Mouse (Mus musculus): ENCODE results near the gene Pecam1. TPM values are rescaled to one million over a fixed set of nuclear protein-coding genes. Genes with fewer than 3 reads are reported as not detected.
"Not testable (repeated sequence)": the region's sequence is repeated elsewhere in the genome, so short reads cannot be mapped to it uniquely, and the experiment has no call there.

Gene Pecam1
- polyA plus RNA-seq, 1 experiment from 2014 or later, result 52.0 TPM

DNA sequence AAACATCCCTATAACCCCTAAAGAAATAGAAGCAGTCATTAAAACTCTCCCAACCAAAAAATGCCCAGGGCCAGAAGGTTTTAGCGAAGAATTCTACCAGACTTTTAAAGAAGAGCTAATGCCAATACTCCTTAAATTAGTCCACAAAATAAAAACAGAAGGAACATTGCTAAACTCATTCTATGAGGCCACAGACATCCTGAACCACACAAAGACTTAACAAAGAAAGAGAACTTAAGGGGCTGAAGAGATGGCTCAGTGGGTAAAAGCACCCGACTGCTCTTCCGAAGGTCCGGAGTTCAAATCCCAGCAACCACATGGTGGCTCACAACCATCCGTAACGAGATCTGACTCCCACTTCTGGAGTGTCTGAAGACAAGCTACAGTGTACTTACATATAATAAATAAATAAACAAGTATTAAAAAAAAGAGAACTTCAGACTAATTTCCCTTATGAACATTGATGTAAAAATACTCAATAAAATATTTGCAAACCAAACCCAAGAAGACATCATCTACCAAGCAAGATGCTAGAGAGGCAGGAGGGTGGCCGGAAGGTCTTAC lies 789 bp downstream of the Pecam1 start:
- not testable (repeated sequence) for H3K27ac ChIP-seq (ENCODE audit: low read depth, low read length); H3K9me3 ChIP-seq (replicated peaks; ENCODE audit: control insufficient read depth, low read length); ATAC-seq (replicated peaks; ENCODE audit: insufficient number of reproducible peaks, low FRiP score, low TSS enrichment); H3K27me3 ChIP-seq (ENCODE audit: control insufficient read depth, insufficient read depth, low read length); H3K4me3 ChIP-seq (ENCODE audit: low read depth, low read length); H3K4me2 ChIP-seq; H3K9ac ChIP-seq (ENCODE audit: low read depth, low read length); H3K4me1 ChIP-seq (ENCODE audit: control insufficient read depth, insufficient read depth, low read length); H3K36me3 ChIP-seq (ENCODE audit: control insufficient read depth, insufficient read depth, low read length)
- WGBS (ENCODE audit: insufficient replicate concordance), result 87% methylated on average over 7 of the region's 7 CpGs

DNA sequence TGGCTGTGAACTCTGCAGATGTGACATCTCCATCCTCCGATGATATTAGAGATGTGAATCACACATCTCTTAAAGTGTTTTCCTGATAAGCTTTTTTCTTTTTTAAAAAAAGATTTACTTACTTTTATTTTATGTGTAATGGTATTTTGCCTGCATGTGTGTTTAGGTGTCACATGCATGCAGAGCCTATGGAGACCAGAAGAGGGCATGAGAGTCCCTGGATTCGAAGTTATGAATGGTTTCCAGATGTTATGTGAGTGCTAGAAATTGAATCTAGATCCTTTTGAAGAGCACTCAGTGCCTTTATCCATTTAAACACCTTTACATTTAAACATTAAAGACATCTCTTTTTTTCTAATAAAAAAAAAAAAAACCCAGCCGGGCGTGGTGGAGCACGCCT lies 5.5 kb downstream of the Pecam1 start:
- no peaks in the 10 kb centered on the region for H3K4me1 ChIP-seq (ENCODE audit: control insufficient read depth, insufficient read depth, low read length)
- no peak overlapping the region for H3K4me3 ChIP-seq (ENCODE audit: low read depth, low read length)
- no peak overlapping the region for H3K27ac ChIP-seq (ENCODE audit: low read depth, low read length)
- no peak overlapping the region for H3K4me2 ChIP-seq
- H3K36me3 ChIP-seq (ENCODE audit: control insufficient read depth, insufficient read depth, low read length), result no peaks in the 10 kb centered on the region
- H3K9me3 ChIP-seq (replicated peaks; ENCODE audit: control insufficient read depth, low read length), result 0 out of 2 replicates have a peak, but pooled peaks cover 2% of the 10 kb centered on the region
- ATAC-seq (replicated peaks; ENCODE audit: insufficient number of reproducible peaks, low FRiP score, low TSS enrichment), result no peak
- H3K27me3 ChIP-seq (ENCODE audit: control insufficient read depth, insufficient read depth, low read length), result no peaks in the 10 kb centered on the region
- no peak overlapping the region for H3K9ac ChIP-seq (ENCODE audit: low read depth, low read length)
- 89% methylated on average over 5 of the region's 5 CpGs for WGBS (ENCODE audit: insufficient replicate concordance)

DNA sequence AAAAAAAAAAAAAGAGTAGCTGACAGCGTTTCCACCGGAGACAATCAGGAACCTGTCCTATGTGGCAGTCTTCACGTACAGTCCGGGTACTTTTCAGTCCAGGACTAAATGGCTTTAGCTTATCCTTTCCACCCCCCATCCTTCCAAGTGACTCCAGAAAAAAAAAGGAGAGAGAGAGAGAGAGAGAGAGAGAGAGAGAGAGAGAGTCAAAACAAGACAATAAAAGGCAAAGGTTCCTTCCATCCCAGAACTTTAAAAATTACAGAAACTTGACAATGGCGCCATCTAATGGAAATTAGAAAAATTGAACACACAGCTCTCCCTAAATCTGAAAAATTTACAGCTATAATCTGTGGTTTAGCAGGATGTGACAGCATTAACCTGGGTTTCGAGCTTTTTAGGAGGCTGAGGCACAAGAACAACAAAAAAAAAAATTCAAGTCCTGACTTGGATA lies 8.0 kb downstream of the Pecam1 start:
- Histone ChIP-seq H3K27ac (ENCODE audit: low read depth, low read length) (no peak overlapping the region), H3K4me1 (ENCODE audit: control insufficient read depth, insufficient read depth, low read length) (peaks cover 3% of the 10 kb centered on the region), H3K9me3 (replicated peaks; ENCODE audit: control insufficient read depth, low read length) (0 out of 2 replicates have a peak, but pooled peaks cover 2% of the 10 kb centered on the region), H3K36me3 (ENCODE audit: control insufficient read depth, insufficient read depth, low read length) (no peaks in the 10 kb centered on the region), H3K27me3 (ENCODE audit: control insufficient read depth, insufficient read depth, low read length) (no peaks in the 10 kb centered on the region), H3K4me3 (ENCODE audit: low read depth, low read length) (no peak overlapping the region), H3K4me2 (no peak overlapping the region), H3K9ac (ENCODE audit: low read depth, low read length) (no peak overlapping the region)
- no peak for ATAC-seq (replicated peaks; ENCODE audit: insufficient number of reproducible peaks, low FRiP score, low TSS enrichment)
- WGBS (ENCODE audit: insufficient replicate concordance), result 49% methylated on average over 6 of the region's 6 CpGs

DNA sequence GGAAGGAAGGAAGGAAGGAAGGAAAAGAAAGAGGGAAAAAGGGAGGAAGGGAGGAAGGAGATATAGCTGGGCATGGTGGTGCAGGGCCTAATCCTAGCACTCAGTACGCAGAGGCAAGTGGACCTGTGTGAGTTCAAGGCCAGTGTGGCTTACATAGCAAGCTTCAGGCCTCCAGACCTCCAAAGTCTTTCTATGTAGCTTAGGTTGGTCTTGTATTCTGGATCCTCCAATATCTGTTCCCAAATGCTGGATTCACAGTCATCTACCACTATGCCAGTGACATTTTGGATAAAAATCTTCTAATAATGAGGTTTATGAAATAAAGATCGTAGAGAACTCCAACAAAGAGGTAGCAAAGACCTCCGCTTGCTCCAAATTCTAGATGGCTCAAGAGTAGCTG lies 8.6 kb downstream of the Pecam1 start:
- Histone ChIP-seq H3K4me1 (ENCODE audit: control insufficient read depth, insufficient read depth, low read length) (peaks cover 9% of the 10 kb centered on the region), H3K36me3 (ENCODE audit: control insufficient read depth, insufficient read depth, low read length) (no peaks in the 10 kb centered on the region), H3K4me3 (ENCODE audit: low read depth, low read length) (no peak overlapping the region), H3K9me3 (replicated peaks; ENCODE audit: control insufficient read depth, low read length) (no peaks in the 10 kb centered on the region), H3K9ac (ENCODE audit: low read depth, low read length) (no peak overlapping the region), H3K4me2 (no peak overlapping the region), H3K27me3 (ENCODE audit: control insufficient read depth, insufficient read depth, low read length) (no peaks in the 10 kb centered on the region), H3K27ac (ENCODE audit: low read depth, low read length) (no peak overlapping the region)
- no peak for ATAC-seq (replicated peaks; ENCODE audit: insufficient number of reproducible peaks, low FRiP score, low TSS enrichment)
- 91% methylated on average over 3 of the region's 3 CpGs for WGBS (ENCODE audit: insufficient replicate concordance)

DNA sequence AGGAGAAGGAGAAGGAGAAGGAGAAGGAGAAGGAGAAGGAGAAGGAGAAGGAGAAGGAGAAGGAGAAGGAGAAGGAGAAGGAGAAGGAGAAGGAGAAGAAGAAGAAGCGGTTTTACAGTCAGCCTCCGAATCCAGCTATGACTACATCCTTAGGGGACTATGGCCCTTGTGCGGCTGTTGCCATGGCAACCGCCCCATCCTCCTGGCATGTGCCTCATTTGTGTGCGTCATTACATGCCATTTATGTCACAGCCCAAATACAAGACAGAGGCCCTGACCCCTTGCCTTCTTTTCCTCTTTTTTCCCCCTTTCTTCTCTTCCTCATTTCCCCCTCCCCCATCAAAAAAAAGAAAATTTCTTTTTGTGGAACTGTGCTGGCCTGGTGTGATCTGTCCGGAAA lies 9.2 kb downstream of the Pecam1 start:
- Histone ChIP-seq H3K4me2 (no peak overlapping the region), H3K4me1 (ENCODE audit: control insufficient read depth, insufficient read depth, low read length) (peaks cover 9% of the 10 kb centered on the region), H3K27ac (ENCODE audit: low read depth, low read length) (no peak overlapping the region), H3K27me3 (ENCODE audit: control insufficient read depth, insufficient read depth, low read length) (no peaks in the 10 kb centered on the region), H3K36me3 (ENCODE audit: control insufficient read depth, insufficient read depth, low read length) (no peaks in the 10 kb centered on the region), H3K9ac (ENCODE audit: low read depth, low read length) (no peak overlapping the region), H3K9me3 (replicated peaks; ENCODE audit: control insufficient read depth, low read length) (no peaks in the 10 kb centered on the region), H3K4me3 (ENCODE audit: low read depth, low read length) (no peak overlapping the region)
- no peak for ATAC-seq (replicated peaks; ENCODE audit: insufficient number of reproducible peaks, low FRiP score, low TSS enrichment)
- 79% methylated on average over 6 of the region's 6 CpGs for WGBS (ENCODE audit: insufficient replicate concordance)

DNA sequence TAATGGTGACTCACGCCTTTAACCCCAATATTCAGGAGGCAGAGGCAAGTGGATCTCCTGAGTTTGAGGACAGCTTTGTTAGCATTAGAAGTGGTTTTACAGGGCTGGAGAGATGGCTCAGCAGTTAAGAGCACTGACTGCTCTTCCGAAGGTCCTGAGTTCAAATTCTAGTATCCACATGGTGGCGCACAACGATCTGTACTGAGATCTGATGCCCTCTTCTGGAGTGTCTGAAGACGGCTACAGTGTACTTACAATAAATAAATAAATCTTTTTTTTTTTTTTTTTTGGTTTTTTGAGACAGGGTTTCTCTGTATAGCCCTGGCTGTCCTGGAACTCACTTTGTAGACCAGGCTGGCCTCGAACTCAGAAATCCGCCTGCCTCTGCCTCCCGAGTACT lies 9.7 kb downstream of the Pecam1 start:
- H3K36me3 ChIP-seq (ENCODE audit: control insufficient read depth, insufficient read depth, low read length); ATAC-seq (replicated peaks; ENCODE audit: insufficient number of reproducible peaks, low FRiP score, low TSS enrichment); H3K4me2 ChIP-seq; H3K9me3 ChIP-seq (replicated peaks; ENCODE audit: control insufficient read depth, low read length); H3K9ac ChIP-seq (ENCODE audit: low read depth, low read length); H3K4me3 ChIP-seq (ENCODE audit: low read depth, low read length); H3K27me3 ChIP-seq (ENCODE audit: control insufficient read depth, insufficient read depth, low read length); H3K4me1 ChIP-seq (ENCODE audit: control insufficient read depth, insufficient read depth, low read length); H3K27ac ChIP-seq (ENCODE audit: low read depth, low read length): not testable (repeated sequence)
- 87% methylated on average over 5 of the region's 8 CpGs for WGBS (ENCODE audit: insufficient replicate concordance)

DNA sequence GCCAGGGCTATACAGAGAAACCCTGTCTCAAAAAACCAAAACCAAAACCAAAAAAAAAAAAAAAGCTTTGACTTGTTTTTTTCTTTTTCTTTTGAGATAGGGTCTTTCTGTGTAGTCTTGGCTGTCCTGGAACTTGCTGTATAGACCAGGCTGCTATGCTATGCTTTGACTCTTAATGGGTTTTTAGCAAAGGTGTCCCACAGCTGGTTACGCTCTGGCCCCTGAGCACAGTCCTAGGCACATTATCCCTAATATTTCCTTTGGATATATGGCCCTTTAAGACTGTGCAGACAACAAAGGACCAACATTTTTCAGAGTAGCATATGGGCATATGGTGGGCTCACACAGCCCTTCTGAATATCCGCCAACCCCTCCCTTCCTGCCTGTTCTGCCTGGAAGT lies 11.3 kb downstream of the Pecam1 start:
- Histone ChIP-seq H3K9me3 (replicated peaks; ENCODE audit: control insufficient read depth, low read length) (no peaks in the 10 kb centered on the region), H3K4me2 (no peak overlapping the region), H3K4me1 (ENCODE audit: control insufficient read depth, insufficient read depth, low read length) (peaks cover 9% of the 10 kb centered on the region), H3K9ac (ENCODE audit: low read depth, low read length) (no peak overlapping the region), H3K36me3 (ENCODE audit: control insufficient read depth, insufficient read depth, low read length) (no peaks in the 10 kb centered on the region), H3K4me3 (ENCODE audit: low read depth, low read length) (no peak overlapping the region), H3K27me3 (ENCODE audit: control insufficient read depth, insufficient read depth, low read length) (no peaks in the 10 kb centered on the region), H3K27ac (ENCODE audit: low read depth, low read length) (no peak overlapping the region)
- no peak for ATAC-seq (replicated peaks; ENCODE audit: insufficient number of reproducible peaks, low FRiP score, low TSS enrichment)
- WGBS (ENCODE audit: insufficient replicate concordance), result 81% methylated on average over 2 of the region's 2 CpGs

DNA sequence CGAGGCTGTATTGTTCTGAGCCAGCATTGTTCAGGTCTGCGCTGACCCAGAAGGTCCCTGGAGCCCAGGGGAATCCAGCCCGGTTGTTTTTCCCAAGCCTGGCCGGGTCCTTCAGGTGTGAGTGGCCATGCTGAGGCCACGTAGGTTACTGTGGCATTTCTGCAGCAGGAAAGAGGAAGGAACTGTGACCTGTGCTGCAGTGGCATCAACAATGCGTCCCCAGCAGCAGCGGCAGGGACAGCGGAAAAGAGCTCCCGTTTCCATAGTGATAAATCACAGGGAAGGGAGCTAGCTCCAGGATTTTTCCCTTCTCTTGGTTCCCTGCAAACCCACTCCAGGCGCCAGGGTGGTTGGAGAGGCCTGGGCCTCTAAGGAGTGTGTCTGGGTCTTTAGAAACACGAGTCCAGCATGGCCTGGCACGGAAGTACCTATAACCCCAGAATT lies 13.2 kb downstream of the Pecam1 start:
- Histone ChIP-seq H3K4me2 (no peak overlapping the region; the same call in 1 of the 2 replicates), H3K27me3 (ENCODE audit: control insufficient read depth, insufficient read depth, low read length) (no peaks in the 10 kb centered on the region), H3K27ac (ENCODE audit: low read depth, low read length) (peak overlapping the region; percentile 18; the same call in 1 of the 2 replicates), H3K9ac (ENCODE audit: low read depth, low read length) (no peak overlapping the region), H3K4me3 (ENCODE audit: low read depth, low read length) (no peak overlapping the region), H3K9me3 (replicated peaks; ENCODE audit: control insufficient read depth, low read length) (no peaks in the 10 kb centered on the region), H3K36me3 (ENCODE audit: control insufficient read depth, insufficient read depth, low read length) (no peaks in the 10 kb centered on the region), H3K4me1 (ENCODE audit: control insufficient read depth, insufficient read depth, low read length) (peaks cover 9% of the 10 kb centered on the region)
- no peak for ATAC-seq (replicated peaks; ENCODE audit: insufficient number of reproducible peaks, low FRiP score, low TSS enrichment)
- 30% methylated on average over 12 of the region's 12 CpGs for WGBS (ENCODE audit: insufficient replicate concordance)

DNA sequence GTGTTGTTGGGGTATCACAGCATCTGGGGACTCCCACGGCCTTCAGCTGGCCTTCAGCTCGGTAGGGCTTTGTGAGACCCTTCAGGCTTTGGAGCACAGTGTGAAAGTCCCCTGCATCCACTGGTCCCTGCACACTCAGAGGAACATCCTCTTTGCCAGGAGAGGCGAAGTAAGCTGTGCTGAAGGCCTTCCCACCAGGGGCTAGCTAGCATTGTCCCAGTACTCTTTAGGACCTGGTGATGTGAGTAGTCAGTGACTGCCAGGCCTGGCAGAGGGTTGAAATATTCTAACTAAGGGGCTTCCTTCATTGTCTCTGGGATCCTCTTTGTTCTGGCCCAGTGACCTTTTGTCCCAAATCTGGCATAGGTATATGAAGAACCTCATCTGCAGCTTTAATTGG lies 13.8 kb downstream of the Pecam1 start:
- no peak overlapping the region for H3K4me2 ChIP-seq
- ATAC-seq (replicated peaks; ENCODE audit: insufficient number of reproducible peaks, low FRiP score, low TSS enrichment), result no peak
- H3K9ac ChIP-seq (ENCODE audit: low read depth, low read length), result no peak overlapping the region
- H3K27ac ChIP-seq (ENCODE audit: low read depth, low read length), result no peak overlapping the region
- 69% methylated on average over 3 of the region's 3 CpGs for WGBS (ENCODE audit: insufficient replicate concordance)
- no peaks in the 10 kb centered on the region for H3K9me3 ChIP-seq (replicated peaks; ENCODE audit: control insufficient read depth, low read length)
- H3K4me1 ChIP-seq (ENCODE audit: control insufficient read depth, insufficient read depth, low read length), result peaks cover 9% of the 10 kb centered on the region
- no peaks in the 10 kb centered on the region for H3K27me3 ChIP-seq (ENCODE audit: control insufficient read depth, insufficient read depth, low read length)
- H3K4me3 ChIP-seq (ENCODE audit: low read depth, low read length), result no peak overlapping the region
- no peaks in the 10 kb centered on the region for H3K36me3 ChIP-seq (ENCODE audit: control insufficient read depth, insufficient read depth, low read length)
